Mouse (Mus musculus) myocyte (in vitro differentiated cells): ENCODE measurements around the gene Top2a.

Source experiments
- E2F4 ChIP-seq: IDR thresholded peaks from one replicate; pipeline ENCODE4 v1.6.1; 2011; ENCODE audit warnings: mild to moderate bottlenecking, control low read depth, moderate library complexity; ENCODE audit not compliant: insufficient read depth
- MAX ChIP-seq: IDR thresholded peaks from one replicate; pipeline ENCODE4 v1.6.1; 2011; ENCODE audit warnings: low read depth, mild to moderate bottlenecking, control low read depth
- POLR2A ChIP-seq: IDR thresholded peaks from one replicate; pipeline ENCODE4 v1.6.1; 2011; ENCODE audit warnings: low read depth, mild to moderate bottlenecking, control low read depth, moderate library complexity; ENCODE audit not compliant: insufficient read length

DNA sequence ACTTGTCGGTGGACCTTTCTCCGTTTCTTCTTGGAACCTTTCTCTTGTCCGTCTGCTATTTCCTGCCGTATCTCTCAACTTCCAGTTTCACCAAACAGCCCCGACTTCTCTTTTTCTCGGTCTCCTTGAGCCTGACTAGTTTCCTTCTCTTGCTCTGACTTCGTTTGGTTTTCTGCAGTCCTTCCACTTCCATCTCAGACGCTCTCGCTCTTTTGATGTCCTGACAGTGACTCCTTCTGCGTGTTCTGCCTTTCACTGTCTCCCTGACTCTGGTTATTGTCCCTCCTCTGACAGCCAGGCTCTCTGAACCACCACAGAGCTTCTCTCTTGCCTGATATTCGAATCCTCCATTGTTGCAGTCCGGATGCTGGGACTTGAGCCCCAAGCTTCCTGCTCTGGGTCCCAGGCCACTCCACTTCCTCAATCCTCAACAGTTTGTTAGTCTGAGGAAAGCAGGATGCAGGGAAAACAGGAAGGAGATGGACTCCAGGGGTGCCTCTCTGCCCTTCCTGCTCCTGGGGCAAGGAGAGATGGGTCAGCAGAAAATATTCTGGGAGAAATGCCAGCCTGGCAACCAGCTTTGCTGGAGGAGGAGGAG lies 18.9 kb upstream of the Top2a start:
- TF ChIP-seq POLR2A (no peak), E2F4 (no peak), MAX (no peak)
